12 mouse cellular contexts compared by ENCODE assay signal in genomic region chr13:60446926-60447325, GRCm38 (mm10).
DNase-seq lines count a peak whose midpoint lies in the region; ATAC-seq and TF ChIP-seq lines count a peak whose summit lies in the region.
"Had no signal": no experiment of that assay in that cellular context is flagged by ENCODE, and none has a peak within 500 bp of the region (broad histone marks: within the 10 kb centered on the region; RNA-seq: fewer than 3 reads in every experiment).

No protein-coding gene starts in this region.

- DNase-seq in heart, adult 11 months: peak; percentile 89
- no peak for DNase-seq in heart, adult 18-20 months
- peak; percentile 34 to 53 for DNase-seq in kidney, postnatal 4 days
- no peak for DNase-seq in kidney, postnatal 36 days
- DNase-seq in right cerebral cortex, postnatal 14 days: peak; percentile 29
- no peak for DNase-seq in right cerebral cortex, postnatal 4 days
- DNase-seq in stomach, postnatal 0 days (ENCODE audit: low spot score): no peak
- DNase-seq in ovary, postnatal 10 days (ENCODE audit: low spot score): no peak
- DNase-seq: cerebellum, postnatal 36 days had no signal

- no peak overlapping the region for H3K27ac ChIP-seq in stomach, postnatal 0 days (replicated peaks)
- H3K27ac ChIP-seq: midbrain, embryonic 13.5 days; neural tube, embryonic 13.5 days had no signal

- no peak for TF ChIP-seq EP300 in stomach, postnatal 0 days (optimal IDR thresholded peaks at IDR 0.05)

- no peaks in the 10 kb centered on the region for H3K36me3 ChIP-seq in stomach, postnatal 0 days (ENCODE audit: control insufficient read depth, insufficient read depth, low read length)
- H3K36me3 ChIP-seq: midbrain, embryonic 13.5 days; neural tube, embryonic 13.5 days had no signal

- H3K9me3 ChIP-seq in stomach, postnatal 0 days (ENCODE audit: control insufficient read depth, low read length): no peaks in the 10 kb centered on the region
- H3K9me3 ChIP-seq: midbrain, embryonic 13.5 days; neural tube, embryonic 13.5 days had no signal

- TF ChIP-seq CTCF in stomach, postnatal 0 days (IDR thresholded peaks at IDR 0.05; ENCODE audit: low read depth): peak; percentile 68

- H3K4me1 ChIP-seq in stomach, postnatal 0 days (replicated peaks; ENCODE audit: control insufficient read depth, insufficient read depth): no peaks in the 10 kb centered on the region
- H3K4me1 ChIP-seq: midbrain, embryonic 13.5 days; neural tube, embryonic 13.5 days had no signal

- H3K9ac ChIP-seq in stomach, postnatal 0 days (ENCODE audit: low read length): no peak overlapping the region
- H3K9ac ChIP-seq: midbrain, embryonic 13.5 days; neural tube, embryonic 13.5 days had no signal

- no peaks in the 10 kb centered on the region for H3K27me3 ChIP-seq in stomach, postnatal 0 days (ENCODE audit: control insufficient read depth, insufficient read depth, low read length)
- H3K27me3 ChIP-seq: midbrain, embryonic 13.5 days; neural tube, embryonic 13.5 days had no signal

- H3K4me3 ChIP-seq in stomach, postnatal 0 days (ENCODE audit: low read depth, low read length): no peak overlapping the region
- H3K4me3 ChIP-seq: erythroblast, embryonic 14.5 days; midbrain, embryonic 13.5 days; neural tube, embryonic 13.5 days had no signal

- no peak overlapping the region for H3K4me2 ChIP-seq in stomach, postnatal 0 days (replicated peaks; ENCODE audit: low read depth)
- H3K4me2 ChIP-seq: midbrain, embryonic 13.5 days; neural tube, embryonic 13.5 days had no signal

- ATAC-seq in stomach, postnatal 0 days (ENCODE audit: low FRiP score, low TSS enrichment): no peak
- ATAC-seq: midbrain, embryonic 13.5 days had no signal

- WGBS in stomach, postnatal 0 days: 45% methylated on average over 5 of the region's 5 CpGs

Comparison
In these comparisons a context has a peak if more than half of its experiments do, and no peak if none do; other contexts are left out.
1. DNase-seq: peak in heart, adult 11 months (single experiment), kidney, postnatal 4 days (2 of 2) and right cerebral cortex, postnatal 14 days (single experiment); none in heart, adult 18-20 months (0 of 2), kidney, postnatal 36 days (0 of 2), right cerebral cortex, postnatal 4 days (single experiment), stomach, postnatal 0 days (single experiment) and ovary, postnatal 10 days (single experiment).